Mouse (Mus musculus): ENCODE data around the gene Slc30a7. TPM values are rescaled to one million over a fixed set of nuclear protein-coding genes. Genes with fewer than 3 reads are reported as not detected.

The Slc30a7 gene
- total and polyA plus RNA-seq, 3 experiments = 8.1 to 19.1 TPM; not detected in 1

GRCm38 (mm10) chr3:115902301-115902956 is 104.8 kb downstream of the Slc30a7 start (continued):
- TF ChIP-seq UBTF (IDR thresholded peaks at IDR 0.05; ENCODE audit: borderline replicate concordance, insufficient read depth, low read depth, low read length) = no peak
- no peak for TF ChIP-seq GATA1 (IDR thresholded peaks at IDR 0.05; ENCODE audit: low read depth, low read length)

- Histone ChIP-seq H3K36me3 (ENCODE audit: control insufficient read depth in 1 of 2, insufficient read depth in 2 of 2, low read length in 2 of 2) (peaks cover 12 to 30% of the 10 kb centered on the region in 2 experiments), H3K27ac (ENCODE audit: control insufficient read depth, low read depth, low read length) (no peak overlapping the region), H3K4me3 (ENCODE audit: control insufficient read depth in 1 of 2, insufficient read depth in 1 of 2, low read depth in 2 of 2, low read length in 2 of 2) (no peak overlapping the region), H3K9ac (ENCODE audit: control insufficient read depth, low read depth, low read length, poor library complexity, severe bottlenecking) (no peak overlapping the region), H3K4me1 (ENCODE audit: control insufficient read depth in 1 of 2, insufficient read depth in 2 of 2, low read length in 2 of 2) (peaks cover 5 to 6% of the 10 kb centered on the region in 2 experiments), H3K27me3 (ENCODE audit: control insufficient read depth in 1 of 2, insufficient read depth in 2 of 2, low read length in 2 of 2) (no peaks in the 10 kb centered on the region), H3K79me2 (ENCODE audit: control insufficient read depth, insufficient read depth, low read length, poor library complexity) (peaks cover 8% of the 10 kb centered on the region; the same call in 1 of the 2 replicates), H3K9me3 (replicated peaks; ENCODE audit: insufficient read depth, low read length) (no peaks in the 10 kb centered on the region)
- TF ChIP-seq MAZ (IDR thresholded peaks at IDR 0.05; ENCODE audit: low read depth, low read length) (no peak), SIN3A (IDR thresholded peaks at IDR 0.05; ENCODE audit: low read length) (no peak), NELFE (IDR thresholded peaks at IDR 0.05; ENCODE audit: low read depth, low read length) (no peak), MXI1 (IDR thresholded peaks at IDR 0.05; ENCODE audit: low read depth, low read length) (no peak), RAD21 (IDR thresholded peaks at IDR 0.05; ENCODE audit: low read depth, low read length) (no peak), ETS1 (IDR thresholded peaks at IDR 0.05; ENCODE audit: low read depth, low read length) (no peak), KAT2A (conservative IDR thresholded peaks at IDR 0.05; ENCODE audit: low read depth, low read length) (no peak), CHD2 (IDR thresholded peaks at IDR 0.05; ENCODE audit: low read length) (no peak), ZNF384 (IDR thresholded peaks at IDR 0.05; ENCODE audit: low read depth, low read length) (no peak), GABPA (IDR thresholded peaks at IDR 0.05; ENCODE audit: low read depth, low read length) (no peak), E2F4 (IDR thresholded peaks at IDR 0.05; ENCODE audit: borderline replicate concordance, low read depth, low read length) (no peak), EP300 (IDR thresholded peaks at IDR 0.05; ENCODE audit: low read depth in 1 of 2, low read length in 2 of 2) (no peak), JUND (IDR thresholded peaks at IDR 0.05; ENCODE audit: low read depth, low read length) (no peak), RCOR1 (IDR thresholded peaks at IDR 0.05; ENCODE audit: low read depth, low read length) (no peak), UBTF (IDR thresholded peaks at IDR 0.05; ENCODE audit: borderline replicate concordance, insufficient read depth, low read depth, low read length) (no peak), POLR2AphosphoS5 (IDR thresholded peaks at IDR 0.05; ENCODE audit: borderline replicate concordance, low read depth, low read length) (no peak), BHLHE40 (IDR thresholded peaks at IDR 0.05; ENCODE audit: borderline replicate concordance, low read depth, low read length) (no peak)
- no peak for DNase-seq (ENCODE audit: low read depth, low spot score)
Observed at GRCm38 (mm10) chr3:115898354-115898948, 108.8 kb downstream of the Slc30a7 start.

Measured in MEL (cell line).